Mouse (Mus musculus): Measurements from ENCODE around the gene Vcan.
A peak's percentile ranks its signal among the peaks of the same experiment; 100 is the strongest.
"Not testable (repeated sequence)": the region's sequence is repeated elsewhere in the genome, so short reads cannot be mapped to it uniquely, and the experiment has no call there.

The Vcan gene

DNA sequence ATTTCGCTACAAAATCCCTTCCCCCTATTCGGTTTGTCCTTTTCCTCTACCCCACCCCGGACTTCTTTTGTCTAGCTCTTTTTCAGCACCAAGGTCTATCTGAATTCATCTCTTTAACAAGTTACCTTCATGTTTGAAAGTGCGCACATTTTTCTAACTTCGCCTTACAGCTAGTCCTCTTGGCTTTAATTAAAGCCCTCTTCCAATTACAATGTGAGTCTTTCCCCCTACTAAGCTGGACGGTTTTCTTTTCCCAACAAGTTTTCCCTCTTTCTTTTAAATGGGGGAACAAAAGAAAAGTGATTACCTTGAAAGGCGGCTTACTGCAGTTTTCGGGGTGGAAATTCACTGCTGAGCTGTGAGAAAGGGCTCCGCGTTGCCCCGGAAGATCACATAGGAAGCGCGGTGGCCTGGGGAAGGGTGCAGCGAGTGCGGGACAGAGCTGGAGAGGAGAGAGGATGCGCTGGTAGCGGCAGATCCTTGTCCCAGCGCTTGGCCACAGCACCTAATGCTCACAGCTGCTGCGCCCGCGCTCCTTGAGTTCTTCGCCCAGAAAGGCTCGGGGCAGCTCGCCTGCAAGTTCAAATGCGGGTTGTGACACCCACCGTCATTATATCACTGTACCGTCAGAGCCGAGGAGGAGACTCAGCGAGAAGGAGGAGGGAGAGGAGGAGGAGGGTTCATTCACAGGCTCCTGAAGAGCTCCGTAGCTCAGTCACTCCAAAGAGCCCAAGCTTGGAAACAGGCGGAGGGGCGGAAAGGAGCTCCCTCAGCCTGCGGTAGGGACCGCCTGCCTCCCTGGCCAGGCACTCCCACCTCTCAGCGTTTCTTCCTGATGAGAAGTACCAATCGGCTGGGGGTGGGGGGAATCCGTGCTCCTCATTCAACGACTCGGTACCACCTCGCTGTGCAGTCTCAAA, at the start of gene Vcan:
Vcan (minus strand) TSS at position 744 of the 920 bp plus-strand sequence.
- no peak for DNase-seq

- no peak for DNase-seq
Measured at GRCm38 (mm10) chr13:89791475-89791874, 49.2 kb upstream of the Vcan start.

- DNase-seq = no peak
Measured at GRCm38 (mm10) chr13:89782886-89783285, 40.6 kb upstream of the Vcan start.

DNA sequence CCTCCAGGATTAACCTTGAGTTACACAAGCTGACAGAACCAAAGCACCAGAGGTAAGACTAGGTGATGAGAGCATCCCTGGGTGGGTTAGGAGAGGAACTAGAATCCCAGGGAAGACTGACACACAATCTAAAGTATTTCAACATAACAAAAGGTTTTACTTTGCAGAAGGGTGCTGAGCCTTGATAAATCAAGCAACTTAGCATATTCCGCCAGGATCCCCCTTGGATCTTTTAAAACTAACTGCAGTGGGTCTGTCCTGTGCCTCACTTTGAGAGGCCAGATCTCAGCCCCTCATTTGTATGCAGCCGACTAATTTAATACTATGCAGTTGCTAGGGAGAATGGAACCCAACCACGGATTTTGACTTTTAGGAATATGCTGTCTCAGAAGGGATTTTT, 38.0 kb upstream of the Vcan start:
- DNase-seq = no peak

DNA sequence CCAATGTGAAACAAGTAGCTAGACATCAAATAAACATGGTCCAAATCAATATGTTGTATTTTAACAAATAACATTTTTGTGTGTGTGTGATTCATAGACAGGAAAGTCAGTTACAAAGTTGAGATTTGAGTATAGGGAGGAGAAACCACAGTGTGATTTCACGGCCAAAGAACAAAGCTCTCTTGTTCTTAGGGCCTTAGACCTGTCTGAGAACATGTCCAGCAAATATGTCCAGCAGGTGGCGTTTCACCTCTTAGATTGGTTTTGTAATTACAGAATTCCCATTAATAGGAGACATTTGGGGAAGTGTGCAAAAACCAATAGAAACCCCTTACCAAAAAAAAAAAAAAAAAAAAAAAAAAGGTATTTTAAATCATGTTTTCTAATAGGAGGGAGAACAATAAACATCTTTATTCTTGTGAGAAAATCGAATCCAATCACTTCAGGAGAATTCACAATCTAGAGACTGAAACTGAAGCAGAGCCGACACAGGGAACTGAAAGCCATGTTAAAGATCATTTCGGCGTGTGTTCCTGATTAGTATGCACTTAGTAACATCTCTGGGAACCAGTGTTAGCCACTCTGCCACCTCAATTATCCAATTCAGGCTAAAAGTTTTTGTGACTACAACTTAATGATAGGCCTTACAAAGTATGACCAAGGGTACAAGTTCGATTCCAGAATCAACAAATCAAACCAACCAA, 37.1 kb upstream of the Vcan start:
- DNase-seq = peak in 1 of 2 experiments; percentile 41

GRCm38 (mm10) chr13:89777764-89778163, 35.5 kb upstream of the Vcan start:
- no peak for DNase-seq

DNA sequence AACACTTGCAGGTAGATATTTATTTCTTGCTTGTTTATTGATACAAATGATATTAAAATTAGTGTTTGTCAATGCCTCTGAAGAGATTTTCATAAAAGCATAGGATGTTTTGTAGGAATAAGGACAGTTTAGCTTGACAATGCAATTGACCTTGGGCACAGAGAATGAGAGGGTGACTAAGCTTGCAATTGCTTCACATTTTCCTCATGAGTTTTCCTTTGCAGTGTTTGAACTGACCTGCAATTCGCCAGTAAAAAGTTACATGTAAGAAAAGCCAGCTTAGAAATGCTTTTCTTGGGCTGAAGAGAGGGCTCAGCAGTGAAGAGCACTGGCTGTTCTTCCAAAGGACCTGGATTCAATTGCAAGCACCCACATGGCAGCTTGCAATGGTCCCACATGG, 34.8 kb upstream of the Vcan start:
- DNase-seq = no peak

DNA sequence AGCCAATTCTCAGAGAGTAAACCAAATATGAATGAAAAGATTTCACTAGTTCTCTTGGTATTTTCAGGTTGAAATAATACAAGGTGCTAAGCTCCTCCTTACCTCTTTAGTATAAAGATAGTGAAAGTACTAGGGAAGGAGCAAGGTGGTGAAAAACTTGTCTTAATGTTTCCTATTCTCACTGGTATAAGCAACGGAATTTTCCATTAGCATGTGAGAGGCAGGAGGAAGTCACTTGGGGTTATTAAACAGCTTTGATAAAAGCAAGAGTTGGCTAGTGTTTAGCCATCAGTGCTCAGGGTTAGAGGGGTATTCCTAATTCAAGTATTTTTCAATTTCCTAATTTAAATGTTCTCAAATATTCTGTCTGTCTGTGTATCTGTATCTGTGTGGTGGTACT, 24.2 kb upstream of the Vcan start:
- DNase-seq = no peak

- no peak for DNase-seq
Measured at GRCm38 (mm10) chr13:89765966-89766365, 23.7 kb upstream of the Vcan start.

DNA sequence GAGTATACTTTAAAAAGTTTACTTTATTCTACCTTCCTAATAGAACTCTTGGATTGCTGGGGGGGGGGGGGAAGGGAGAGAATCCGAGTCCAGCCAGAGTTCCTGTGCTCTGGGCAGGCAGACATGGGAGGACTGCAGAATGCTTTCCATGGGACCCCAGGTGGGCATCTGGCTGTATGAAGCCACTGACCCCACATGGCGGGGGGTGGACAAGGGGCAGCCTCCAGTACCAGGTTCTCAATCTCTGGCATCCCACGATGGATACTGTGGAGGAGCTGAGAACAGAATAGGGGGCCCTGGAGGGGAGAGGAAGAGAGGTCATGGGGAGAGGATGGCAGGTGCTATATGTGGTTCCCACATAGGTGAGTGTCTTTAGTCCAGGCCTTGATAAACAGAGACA, 20.0 kb upstream of the Vcan start:
- no peak for DNase-seq

DNA sequence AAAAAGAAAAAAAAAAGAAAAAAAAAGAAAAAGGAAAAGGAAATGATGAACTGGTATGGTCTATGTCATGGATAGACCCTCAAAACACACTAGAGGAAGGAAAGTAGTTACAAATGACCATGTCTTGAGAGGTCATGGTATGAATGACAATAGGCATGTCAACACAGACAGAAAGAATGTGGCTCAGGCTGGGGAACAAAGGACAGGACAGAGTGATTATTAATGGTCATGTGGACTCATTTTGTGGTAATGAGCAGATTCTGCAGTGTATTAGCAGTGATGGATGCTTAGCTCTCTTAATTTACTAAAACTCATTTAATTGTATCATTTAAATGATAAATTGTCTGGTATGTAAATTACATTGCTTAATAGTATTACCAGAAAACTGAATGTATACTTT, 14.0 kb upstream of the Vcan start:
- DNase-seq = no peak

- DNase-seq = not testable (repeated sequence)
Measured at GRCm38 (mm10) chr13:89750562-89750961, 8.3 kb upstream of the Vcan start.

- DNase-seq = no peak
Measured at GRCm38 (mm10) chr13:89743201-89743600, 892 bp upstream of the Vcan start.

DNA sequence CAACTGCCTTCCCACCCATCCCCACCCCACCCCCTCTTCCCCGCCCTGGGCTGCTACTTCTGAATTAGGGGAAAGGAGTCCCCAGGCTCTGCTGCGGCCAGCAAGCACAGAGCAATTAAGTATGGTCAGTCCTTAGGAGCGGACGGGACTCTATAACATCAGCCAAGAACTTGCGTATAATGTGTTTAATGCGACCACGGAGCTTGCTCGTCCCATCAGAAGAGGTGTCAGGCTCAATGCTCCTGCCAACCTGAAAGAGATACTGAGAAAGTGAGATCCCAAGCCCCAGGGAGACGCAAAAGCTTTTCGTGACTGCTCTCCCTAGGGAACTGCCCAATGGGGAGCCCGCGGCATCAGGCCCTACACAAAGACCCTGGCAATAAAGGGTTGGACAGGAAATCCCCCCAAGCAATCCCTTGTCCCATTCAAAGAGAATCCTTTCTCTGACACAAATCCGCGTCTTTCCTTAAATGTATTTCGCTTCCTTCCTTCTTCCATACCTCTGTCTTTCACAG, 434 bp upstream of the Vcan start:
- DNase-seq = no peak

GRCm38 (mm10) chr13:89741116-89741551, 1.2 kb downstream of the Vcan start:
- no peak for DNase-seq

DNA sequence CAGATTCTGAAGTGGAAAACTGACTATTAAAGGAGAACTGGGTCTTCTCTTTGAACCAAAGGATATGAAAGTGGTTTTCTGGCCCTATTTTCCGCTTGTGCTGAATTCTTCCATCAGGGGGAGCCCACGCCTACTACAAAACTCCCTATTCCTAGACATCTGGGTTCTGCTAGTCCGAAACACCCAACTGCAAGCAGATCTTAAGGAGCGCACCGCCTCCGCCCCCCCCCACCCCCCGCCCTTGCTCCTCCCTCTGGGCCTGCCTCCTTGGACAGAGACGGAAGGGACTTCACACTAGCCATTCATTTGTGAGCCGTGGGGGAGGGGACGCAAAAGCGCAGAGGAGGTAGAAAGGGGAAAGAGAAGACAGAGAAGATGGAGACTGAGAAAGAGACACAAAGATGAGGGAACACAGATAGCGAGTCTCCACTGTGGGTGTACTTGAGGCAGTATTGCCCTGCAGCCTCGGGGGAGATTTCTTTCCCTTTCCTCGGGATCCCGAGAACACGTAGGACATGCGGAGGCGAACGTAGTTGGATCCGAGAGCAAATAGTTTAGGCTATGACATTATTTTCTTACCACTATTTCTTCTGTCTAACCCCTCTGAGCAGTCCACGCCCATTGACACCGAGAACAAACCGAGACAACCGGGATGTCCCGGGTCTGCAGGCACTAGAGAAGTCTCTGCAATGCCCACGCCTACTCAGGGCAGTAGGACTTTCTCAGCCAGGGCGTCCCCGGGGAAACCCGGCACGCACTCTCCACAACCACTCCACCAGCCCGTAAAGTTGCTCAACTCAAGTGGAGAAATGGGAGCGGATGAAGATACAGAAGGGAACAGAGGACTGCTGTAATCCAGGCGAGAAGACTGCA, 1.8 kb downstream of the Vcan start:
- DNase-seq = peak; percentile 16 to 39

DNA sequence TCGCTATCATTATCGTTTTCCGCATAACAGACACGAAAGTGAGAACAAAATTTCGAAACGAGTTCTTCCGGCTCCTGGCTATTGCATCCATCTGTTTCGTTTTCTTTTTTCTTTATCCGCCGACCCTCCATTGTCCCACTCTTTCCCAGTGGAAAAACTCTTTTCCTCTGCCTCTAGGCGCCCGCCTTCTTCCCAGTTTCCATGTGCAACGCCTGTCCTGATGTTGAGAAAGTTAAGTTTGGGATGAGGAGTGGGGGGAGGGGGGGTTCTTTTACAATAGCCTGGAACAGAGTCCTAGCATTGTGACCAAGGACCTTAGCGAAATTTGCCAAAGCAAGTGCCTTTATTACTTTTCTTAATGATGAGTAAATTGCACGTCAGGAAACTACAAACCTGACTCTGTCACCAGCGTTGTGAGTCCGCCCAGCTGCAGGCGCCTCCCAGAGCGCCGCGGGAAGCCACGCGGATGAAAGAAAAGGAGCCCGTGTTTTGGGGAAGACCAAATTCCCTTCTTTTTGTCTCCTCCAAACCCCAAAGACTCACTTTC, 2.5 kb downstream of the Vcan start:
- no peak for DNase-seq

DNA sequence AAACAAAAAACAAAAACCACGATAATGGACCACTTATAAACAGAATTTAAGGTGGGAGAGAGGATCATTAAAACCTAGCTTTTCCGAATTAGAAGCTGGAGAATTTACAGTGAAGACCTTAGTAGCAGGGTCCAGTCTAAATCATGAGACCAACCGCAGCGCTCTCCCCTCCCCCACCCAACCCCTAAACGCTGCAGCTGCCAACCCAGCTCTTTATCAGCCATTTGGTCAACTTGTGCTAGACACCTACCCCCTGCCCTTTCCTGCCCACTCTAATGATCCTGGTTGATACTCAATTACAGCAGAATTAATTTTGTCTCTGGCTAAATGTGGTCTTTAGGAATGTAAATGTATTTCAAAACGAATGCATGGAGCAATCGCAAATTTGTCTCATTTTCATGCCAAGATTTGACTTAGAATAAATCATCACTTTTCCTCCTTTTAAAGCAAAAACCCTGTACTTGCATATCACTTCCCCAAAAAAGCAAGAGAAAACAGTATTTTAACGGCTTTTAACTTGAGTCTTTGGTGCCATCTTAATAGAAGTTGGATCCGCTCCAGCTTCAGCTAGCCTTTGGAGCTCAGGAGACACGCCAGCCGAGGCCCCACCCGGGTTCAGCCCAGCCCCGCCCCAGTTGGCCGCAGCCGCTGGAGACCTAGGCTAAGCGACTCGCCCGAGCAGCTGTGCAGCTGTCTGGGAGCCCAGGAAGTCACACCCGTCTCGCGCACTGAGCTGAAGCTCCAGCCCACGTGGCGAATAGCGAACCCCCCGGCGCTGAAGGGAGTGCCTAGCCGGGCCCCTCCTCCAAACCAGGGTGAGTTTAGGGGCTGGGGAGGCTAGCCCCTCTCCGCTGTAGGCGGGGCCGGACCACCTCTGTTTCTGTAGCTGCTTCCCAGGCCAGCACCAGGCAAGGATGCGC, 3.3 kb downstream of the Vcan start:
- peak; percentile 55 to 64 for DNase-seq

- no peak for DNase-seq
Measured at GRCm38 (mm10) chr13:89738275-89738674, 4.0 kb downstream of the Vcan start.

- DNase-seq = no peak
Measured at GRCm38 (mm10) chr13:89735111-89735510, 7.2 kb downstream of the Vcan start.

- DNase-seq = no peak
Measured at GRCm38 (mm10) chr13:89726492-89726891, 15.8 kb downstream of the Vcan start.

Measured in spleen, adult 18-20 months (tissue).